Mouse (Mus musculus) liver, embryonic 14.5 days (tissue): ENCODE results near the gene Stk40. TPM values are rescaled to one million over a fixed set of nuclear protein-coding genes. Genes with fewer than 3 reads are reported as not detected.
A peak's percentile ranks its signal among the peaks of the same experiment; 100 is the strongest.
"Not testable (repeated sequence)": the region's sequence is repeated elsewhere in the genome, so short reads cannot be mapped to it uniquely, and the experiment has no call there.

Experiments
- ATAC-seq: fragments of 200-750 bp; cut with Nextera tagmentation; 2 replicates; pipeline ENCODE4 v1.8.0; 2017; ENCODE audit warnings: moderate number of reproducible peaks, mild to moderate bottlenecking, moderate library complexity; ENCODE audit not compliant: insufficient read depth
- DNase-seq, 3 experiments: peaks; one replicate each; pipeline ENCODE4 v3.0.0-alpha.2; 2012 to 2013; ENCODE audit warnings: low read depth in 3 of 3, low spot score in 3 of 3
- H3K27ac ChIP-seq: fragments of 300-500 bp; sonication (generic); 2 replicates; pipeline ENCODE4 v1.5.1; 2014; ENCODE audit warnings: moderate library complexity, mild to moderate bottlenecking, control low read depth, inconsistent platforms
- H3K27me3 ChIP-seq: fragments of 300-500 bp; sonication (generic); 2 replicates; pipeline ENCODE4 v1.6.1; 2014; ENCODE audit warnings: mild to moderate bottlenecking, low read length, moderate library complexity; ENCODE audit not compliant: control insufficient read depth, insufficient read depth
- H3K36me3 ChIP-seq: fragments of 300-500 bp; sonication (generic); replicated peaks from 2 replicates; pipeline ENCODE4 v1.6.1; 2014; ENCODE audit warnings: low read depth; ENCODE audit not compliant: control insufficient read depth, insufficient read depth
- H3K4me1 ChIP-seq, 2 experiments: fragments of 200-500 bp in 1 of 2; fragments of 300-500 bp in 1 of 2; sonication (generic) in 1 of 2; replicated peaks; 2 replicates each; pipeline ENCODE4 v1.6.1; 2012 to 2014; ENCODE audit warnings: antibody characterized with exemption in 1 of 2, inconsistent platforms in 1 of 2, low read length in 1 of 2; ENCODE audit not compliant: control insufficient read depth in 2 of 2, insufficient read depth in 2 of 2
- H3K4me2 ChIP-seq: fragments of 300-500 bp; sonication (generic); 2 replicates; pipeline ENCODE4 v1.6.1; 2014; ENCODE audit warnings: low read depth, mild to moderate bottlenecking, control low read depth, moderate library complexity
- H3K4me3 ChIP-seq, 2 experiments: fragments of 200-500 bp in 1 of 2; fragments of 300-500 bp in 1 of 2; sonication (generic) in 1 of 2; 2 replicates each; pipeline ENCODE4 v1.5.1; 2012 to 2014; ENCODE audit warnings: low read depth in 2 of 2, low read length in 2 of 2, mild to moderate bottlenecking in 2 of 2, control low read depth in 1 of 2, inconsistent platforms in 1 of 2, moderate library complexity in 1 of 2; ENCODE audit not compliant: insufficient read depth in 1 of 2
- H3K9ac ChIP-seq: fragments of 300-500 bp; sonication (generic); replicated peaks from 2 replicates; pipeline ENCODE4 v1.6.1; 2014; ENCODE audit warnings: mild to moderate bottlenecking, control low read depth, moderate library complexity
- H3K9me3 ChIP-seq: fragments of 300-500 bp; sonication (generic); 2 replicates; pipeline ENCODE4 v1.6.1; 2016; ENCODE audit warnings: low read length, mixed read lengths; ENCODE audit not compliant: control insufficient read depth
- CTCF ChIP-seq: IDR thresholded peaks from 2 replicates; pipeline ENCODE4 v1.5.1; 2016; ENCODE audit warnings: antibody characterized with exemption, low read depth, control low read depth
- EP300 ChIP-seq: IDR thresholded peaks from 2 replicates; pipeline ENCODE4 v1.6.1; 2016; ENCODE audit warnings: antibody characterized with exemption, low read depth
- WGBS: fragments of 180-500 bp; shearing (Covaris S2); extraction: QIAGEN DNeasy Blood & Tissue Kit; methylation state at CpG from one replicate; pipeline ENCODE4 v1.1.7; 2014; ENCODE audit not compliant: insufficient replicate concordance; 5-methylcytosine and 5-hydroxymethylcytosine counted together
- polyA plus RNA-seq, 2 experiments: library from polyadenylated mRNA; depleted of rRNA in 1 of 2; stranded (reverse) in 1 of 2; unstranded in 1 of 2; fragments of >200 nt; fragmentation: Nextera tagmentation in 1 of 2; extraction: Ambion mirVana in 1 of 2; gene quantifications; 2 replicates each; pipeline versions ENCODE4 v1.2.1 to v1.2.3; 2012 to 2014

The Stk40 gene
- polyA plus RNA-seq, 2 experiments: 4.3 to 9.0 TPM

GRCm38 (mm10) chr4:126163685-126164084 is 59.9 kb downstream of the Stk40 start:
- Histone ChIP-seq H3K4me1 (peaks cover 4 to 9% of the 10 kb centered on the region in 2 experiments), H3K36me3 (peaks cover 31% of the 10 kb centered on the region), H3K27me3 (no peaks in the 10 kb centered on the region), H3K9me3 (no peaks in the 10 kb centered on the region), H3K9ac (peak overlapping the region; percentile 3; the same call in 1 of the 2 replicates), H3K4me3 (peak overlapping the region in 1 of 2 experiments; percentile 56; a peak in 1 of 4 replicates), H3K4me2 (peak overlapping the region; percentile 82), H3K27ac (no peak overlapping the region)
- TF ChIP-seq EP300 (no peak), CTCF (no peak)
- no peak for DNase-seq
- ATAC-seq: no peak
- 53% methylated on average over 4 of the region's 4 CpGs for WGBS

- not testable (repeated sequence) for H3K4me2 ChIP-seq, H3K9ac ChIP-seq, ATAC-seq, H3K4me3 ChIP-seq, H3K27ac ChIP-seq, H3K27me3 ChIP-seq, DNase-seq, H3K4me1 ChIP-seq, H3K9me3 ChIP-seq
- H3K36me3 ChIP-seq: peaks cover 45% of the 10 kb centered on the region
- 76% methylated on average over 8 of the region's 10 CpGs for WGBS
Measured at GRCm38 (mm10) chr4:126165092-126165491, 61.3 kb downstream of the Stk40 start.

- Histone ChIP-seq H3K9me3 (no peaks in the 10 kb centered on the region), H3K4me3 (no peak overlapping the region), H3K4me2 (no peak overlapping the region), H3K4me1 (peaks cover 4 to 9% of the 10 kb centered on the region in 2 experiments), H3K27me3 (no peaks in the 10 kb centered on the region), H3K27ac (no peak overlapping the region), H3K9ac (no peak overlapping the region), H3K36me3 (peaks cover 54% of the 10 kb centered on the region)
- TF ChIP-seq EP300 (no peak), CTCF (no peak)
- ATAC-seq (no peak), DNase-seq (no peak)
- 83% methylated on average over 3 of the region's 3 CpGs for WGBS
Measured at GRCm38 (mm10) chr4:126166084-126166483, 62.3 kb downstream of the Stk40 start.

- Histone ChIP-seq H3K9ac (no peak overlapping the region), H3K4me3 (no peak overlapping the region), H3K27me3 (no peaks in the 10 kb centered on the region), H3K36me3 (peaks cover 80% of the 10 kb centered on the region), H3K4me2 (no peak overlapping the region), H3K4me1 (peaks cover 0 to under 1% of the 10 kb centered on the region in 2 experiments; a peak in 1 of 4 replicates), H3K9me3 (no peaks in the 10 kb centered on the region), H3K27ac (no peak overlapping the region)
- ATAC-seq (no peak), DNase-seq (no peak)
- WGBS: 75% methylated on average over 6 of the region's 6 CpGs
- no peak for TF ChIP-seq CTCF
- TF ChIP-seq EP300: no peak
Measured at GRCm38 (mm10) chr4:126168851-126169250, 65.1 kb downstream of the Stk40 start.

- ATAC-seq: not testable (repeated sequence)
- H3K36me3 ChIP-seq: peaks cover 93% of the 10 kb centered on the region
Measured at GRCm38 (mm10) chr4:126170737-126171136, 67.0 kb downstream of the Stk40 start.

GRCm38 (mm10) chr4:126173800-126174199 is 70.0 kb downstream of the Stk40 start:
- DNase-seq: no peak
- H3K4me1 ChIP-seq: no peaks in the 10 kb centered on the region
- no peak for ATAC-seq
- H3K27ac ChIP-seq: no peak overlapping the region
- no peaks in the 10 kb centered on the region for H3K9me3 ChIP-seq
- TF ChIP-seq EP300: no peak
- TF ChIP-seq CTCF: no peak
- 80% methylated on average over 5 of the region's 5 CpGs for whole genome bisulfite sequencing
- no peak overlapping the region for H3K4me2 ChIP-seq
- H3K9ac ChIP-seq: no peak overlapping the region
- peaks cover 90% of the 10 kb centered on the region for H3K36me3 ChIP-seq
- H3K4me3 ChIP-seq: no peak overlapping the region
- H3K27me3 ChIP-seq: no peaks in the 10 kb centered on the region

More at GRCm38 (mm10) chr4:126170737-126171136, 67.0 kb downstream of the Stk40 start:
- not testable (repeated sequence) for H3K4me2 ChIP-seq, H3K27me3 ChIP-seq, DNase-seq, H3K9me3 ChIP-seq, H3K27ac ChIP-seq, H3K4me3 ChIP-seq, H3K9ac ChIP-seq, H3K4me1 ChIP-seq
- 86% methylated on average over 5 of the region's 5 CpGs for WGBS

- 74% methylated on average over 7 of the region's 7 CpGs for WGBS
- not testable (repeated sequence) for ATAC-seq, H3K4me1 ChIP-seq, H3K27ac ChIP-seq, H3K9me3 ChIP-seq, DNase-seq, H3K4me2 ChIP-seq, H3K27me3 ChIP-seq, H3K4me3 ChIP-seq, H3K9ac ChIP-seq
- peaks cover 90% of the 10 kb centered on the region for H3K36me3 ChIP-seq
Measured at GRCm38 (mm10) chr4:126175980-126176379, 72.2 kb downstream of the Stk40 start.
